Mouse (Mus musculus): ENCODE results near the gene Arrdc5. TPM values are rescaled to one million over a fixed set of nuclear protein-coding genes. Genes with fewer than 3 reads are reported as not detected.

Arrdc5 gene
- polyA plus RNA-seq (2017; shearing (Covaris generic)) = not detected

DNA sequence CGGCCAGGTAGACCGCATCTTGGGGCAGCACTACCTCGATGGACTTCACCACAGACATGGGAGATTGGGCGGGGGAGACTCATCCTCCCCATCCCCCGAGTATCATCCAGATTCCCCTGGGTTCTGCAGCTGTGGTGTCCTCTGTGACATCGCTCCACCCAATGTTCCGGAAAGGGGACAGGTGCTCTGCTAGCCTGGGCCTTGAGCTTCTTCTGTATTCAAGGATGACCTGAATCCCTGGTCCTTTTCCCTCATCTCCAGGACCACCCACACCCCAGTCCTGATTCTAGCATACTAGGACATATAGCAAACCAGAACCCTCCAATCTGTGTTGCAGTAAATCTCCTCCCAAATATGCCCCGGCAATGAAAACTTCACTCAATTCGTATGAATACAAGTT, at the start of gene Arrdc5:
Arrdc5 (minus strand) TSS at position 101 of the 400 bp plus-strand sequence.

DNA sequence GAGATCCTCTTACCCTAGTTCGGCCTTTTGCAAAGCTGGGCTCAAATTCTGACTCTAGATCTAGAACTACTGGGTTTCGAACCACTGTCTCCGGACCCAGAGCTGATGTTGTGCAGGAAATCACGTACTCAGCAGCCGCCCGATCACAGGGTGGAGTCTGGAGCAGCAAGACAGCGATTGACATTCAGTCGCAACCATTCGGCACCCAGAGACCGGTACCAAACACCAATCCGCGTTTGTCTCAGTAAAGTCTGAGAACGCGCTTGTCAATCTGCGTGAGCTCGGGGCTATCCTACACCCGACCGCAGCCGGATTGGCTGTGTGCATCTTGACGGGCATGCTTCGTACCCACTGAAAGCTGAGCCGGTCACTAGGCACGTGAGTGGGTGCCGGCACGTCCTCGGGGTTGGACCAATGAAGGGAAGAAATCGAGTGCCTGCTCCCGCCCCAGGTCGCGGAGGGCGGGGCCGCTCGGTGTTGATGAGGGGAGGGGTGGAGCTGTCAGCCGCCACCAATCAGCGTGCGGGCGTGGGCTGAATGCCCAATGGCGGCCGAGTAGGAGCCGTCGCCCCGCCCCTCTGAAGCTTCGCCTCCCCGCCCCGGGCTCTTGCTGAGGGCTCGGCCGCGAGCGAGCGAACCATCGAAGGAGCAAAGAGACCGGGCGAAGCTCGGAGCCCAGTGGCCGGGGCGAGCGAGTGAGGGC, 25.5 kb upstream of the Arrdc5 start, which contains the start of gene Kdm4b:
Kdm4b (plus strand) TSS at position 613 of the 703 bp plus-strand sequence.

DNA sequence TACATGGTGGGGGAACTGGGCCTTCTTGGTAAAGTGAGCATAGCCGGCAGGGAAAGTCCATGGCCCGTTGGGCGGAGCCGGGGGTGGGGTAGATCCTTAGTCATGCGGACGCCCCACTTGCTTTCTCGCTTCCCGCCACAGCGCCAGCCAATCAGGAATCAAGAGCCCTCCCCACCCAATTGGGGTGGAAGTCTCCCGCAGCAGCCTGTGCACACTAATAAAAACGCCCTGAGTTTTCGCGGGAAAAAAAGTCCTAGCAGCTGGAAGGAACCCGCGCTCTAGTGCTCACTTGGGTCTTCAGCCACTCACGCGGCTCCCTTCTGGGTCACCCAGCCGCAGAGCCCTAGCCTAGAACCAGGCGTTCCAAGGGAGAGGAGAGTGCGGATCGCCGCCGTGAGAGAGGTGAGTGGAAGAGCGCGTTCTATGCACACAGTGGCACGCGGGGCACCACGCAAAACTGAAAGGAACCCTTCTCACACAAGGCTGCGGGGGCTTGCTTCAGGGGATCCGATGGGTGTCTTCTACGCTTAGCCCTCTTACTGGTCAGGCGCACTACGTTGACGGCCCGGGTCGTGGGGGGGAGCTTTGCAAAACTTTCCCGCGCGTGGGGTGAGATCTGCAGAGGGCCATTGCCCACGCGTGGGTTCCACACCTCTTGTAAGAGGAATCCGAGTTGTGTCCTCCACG, 3.2 kb upstream of the Arrdc5 start, which contains the start of gene Uhrf1:
Uhrf1 (plus strand) TSS at position 162 of the 687 bp plus-strand sequence.

DNA sequence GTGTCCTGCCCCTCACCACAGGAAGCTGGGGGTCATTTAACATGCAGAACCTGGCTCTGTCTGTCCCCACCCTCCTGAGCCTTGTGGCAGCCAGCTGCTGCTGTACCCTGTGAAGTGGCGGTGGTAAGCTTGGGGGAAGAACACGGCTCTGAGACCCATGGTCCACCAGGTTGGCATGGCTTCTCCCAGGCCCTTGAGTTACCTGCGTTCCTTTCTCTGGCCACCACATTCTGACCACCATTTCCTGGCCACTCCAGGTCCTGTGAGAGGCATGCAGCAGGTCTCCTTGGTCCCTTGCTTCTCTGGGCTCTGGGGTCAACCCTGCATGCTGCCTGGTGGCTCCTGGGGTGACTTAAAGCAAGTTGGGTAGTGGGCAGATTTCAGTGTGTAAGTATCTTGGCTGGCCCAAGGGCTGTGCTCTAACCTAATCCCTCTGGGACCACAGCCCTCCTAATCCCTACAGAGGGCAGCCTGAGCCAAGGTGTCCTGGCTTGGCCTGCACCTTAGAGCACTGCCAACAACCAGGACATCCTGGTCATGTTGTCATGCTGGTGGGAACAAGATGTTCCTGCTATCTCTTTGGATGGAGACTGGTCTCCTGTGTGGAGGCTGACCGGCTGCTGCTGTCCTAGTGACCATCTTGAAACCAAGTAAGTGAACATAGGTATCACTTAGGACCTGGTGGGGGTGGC, 7.4 kb downstream of the Arrdc5 start, which contains the start of gene Plin3:
Plin3 (minus strand) TSS at position 343 of the 692 bp plus-strand sequence.

DNA sequence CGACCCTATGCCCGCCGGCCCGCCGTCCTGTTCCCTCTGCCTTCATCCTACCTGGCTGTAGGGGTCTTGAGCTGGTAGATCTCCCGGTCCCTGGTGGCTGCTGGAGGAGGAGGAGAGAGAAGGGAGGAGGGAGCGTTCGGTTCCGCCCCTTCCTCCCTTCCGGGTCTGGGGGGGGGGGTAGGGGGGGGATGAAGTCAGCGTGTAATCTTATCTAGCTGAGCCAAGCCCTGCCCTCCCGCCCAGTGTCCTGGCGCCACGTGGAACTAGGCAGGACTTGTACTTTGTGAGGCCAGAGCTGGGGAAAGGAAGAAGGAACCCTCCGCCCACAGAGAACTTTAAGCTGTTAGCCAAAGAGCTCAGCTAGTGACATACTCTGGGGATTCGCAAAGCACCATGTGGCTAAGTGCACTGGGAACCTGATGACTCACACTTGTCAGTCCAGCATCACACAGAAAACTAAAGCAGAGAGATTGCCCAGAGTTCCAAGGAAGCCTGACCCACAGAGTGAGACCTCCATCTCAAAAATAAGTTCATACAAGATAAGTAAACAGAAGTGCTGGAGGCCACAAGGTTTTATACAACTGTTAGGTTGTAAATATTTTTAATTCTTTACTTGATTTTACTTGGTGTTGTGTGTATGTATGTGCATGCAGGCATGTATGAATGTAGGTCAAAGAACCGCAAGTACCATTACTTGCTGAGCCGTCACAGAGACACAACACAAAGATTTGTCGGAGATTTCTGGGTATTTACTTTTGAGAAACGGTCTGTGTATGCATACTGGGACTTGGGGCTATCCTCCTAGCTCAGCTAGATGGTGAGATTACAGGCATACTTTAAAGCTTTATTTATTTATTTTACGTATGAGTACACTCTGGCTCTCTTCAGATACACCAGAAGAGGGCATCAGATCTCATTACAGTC, 23.2 kb downstream of the Arrdc5 start, which contains the start of gene Ticam1:
Ticam1 (minus strand) TSS at position 144 of the 924 bp plus-strand sequence.

DNA sequence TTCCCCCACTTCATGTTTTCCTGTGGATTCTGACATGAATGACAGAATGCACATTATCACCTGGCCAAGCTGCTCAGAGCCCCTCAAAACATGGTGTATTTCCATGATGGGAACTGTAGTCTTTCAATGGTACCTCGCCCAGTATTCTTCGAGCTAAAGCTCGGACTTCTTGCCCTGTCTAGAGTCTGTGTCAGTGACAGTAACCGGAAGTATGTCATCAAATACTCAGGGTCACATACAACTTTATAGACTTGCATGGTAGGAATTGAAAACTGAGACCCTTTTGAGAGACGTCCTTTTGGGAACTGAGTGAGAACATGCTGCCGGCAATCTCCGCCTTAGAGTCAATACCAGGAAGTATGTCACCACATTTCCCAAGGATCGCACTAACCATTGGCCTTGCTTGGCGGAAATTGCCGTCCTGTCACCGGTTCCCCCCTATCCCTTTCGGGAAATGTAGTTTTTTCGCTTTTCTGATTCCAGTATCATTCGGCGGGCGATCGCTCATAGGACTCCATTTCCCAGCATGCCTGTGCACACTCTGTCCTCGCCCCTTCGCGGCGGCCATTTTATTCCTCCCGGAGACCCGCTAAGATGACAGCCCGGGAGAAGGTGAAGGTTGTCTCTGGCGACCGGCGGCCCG, 43.7 kb downstream of the Arrdc5 start, which contains the start of gene Fem1a:
Fem1a (plus strand) TSS at position 572 of the 643 bp plus-strand sequence.

Other genes with a start within 250 kb of the Arrdc5 start
- gene Ubxn6, start 225.3 kb downstream of the Arrdc5 start, polyA plus RNA-seq (2017; shearing (Covaris generic)) = 63.5 TPM
- gene Hdgfl2, start 220.7 kb downstream of the Arrdc5 start, polyA plus RNA-seq (2017; shearing (Covaris generic)) = 113 TPM
- gene Plin4, start 190.5 kb downstream of the Arrdc5 start, polyA plus RNA-seq (2017; shearing (Covaris generic)) = not detected
- gene Plin5, start 182.7 kb downstream of the Arrdc5 start, polyA plus RNA-seq (2017; shearing (Covaris generic)) = not detected
- not detected for gene Lrg1, start 178.3 kb downstream of the Arrdc5 start, polyA plus RNA-seq (2017; shearing (Covaris generic))
- 0.16 TPM for gene Sema6b, start 159.9 kb downstream of the Arrdc5 start, polyA plus RNA-seq (2017; shearing (Covaris generic))
- gene Tnfaip8l1, start 137.8 kb downstream of the Arrdc5 start, polyA plus RNA-seq (2017; shearing (Covaris generic)) = 19.0 TPM
- 49.2 TPM for gene Mydgf, start 116.4 kb downstream of the Arrdc5 start, polyA plus RNA-seq (2017; shearing (Covaris generic))
- gene Dpp9, start 81.4 kb downstream of the Arrdc5 start, polyA plus RNA-seq (2017; shearing (Covaris generic)) = 38.9 TPM
- gene Fem1a, start 43.5 kb downstream of the Arrdc5 start, polyA plus RNA-seq (2017; shearing (Covaris generic)) = 12.0 TPM
- 2.8 TPM for gene Ticam1, start 23.5 kb downstream of the Arrdc5 start, polyA plus RNA-seq (2017; shearing (Covaris generic))
- gene Plin3, start 7.4 kb downstream of the Arrdc5 start, polyA plus RNA-seq (2017; shearing (Covaris generic)) = 20.6 TPM
- 6.8 TPM for gene Uhrf1, start 3.0 kb upstream of the Arrdc5 start, polyA plus RNA-seq (2017; shearing (Covaris generic))
- 44.5 TPM for gene Kdm4b, start 25.8 kb upstream of the Arrdc5 start, polyA plus RNA-seq (2017; shearing (Covaris generic))
- 7.4 TPM for gene Ptprs, start 176.2 kb upstream of the Arrdc5 start, polyA plus RNA-seq (2017; shearing (Covaris generic))
- not detected for gene Znrf4, start 212.1 kb upstream of the Arrdc5 start, polyA plus RNA-seq (2017; shearing (Covaris generic))